Mouse (Mus musculus) embryonic fibroblast, embryonic 13.5 days (primary cell): ENCODE results near the gene Kcnb1.

ENCODE experiments used
- CTCF ChIP-seq: IDR thresholded peaks from 2 replicates; pipeline ENCODE4 v1.5.1; 2011; ENCODE audit warnings: mild to moderate bottlenecking, control low read depth, low read length, moderate library complexity, borderline replicate concordance; ENCODE audit not compliant: insufficient read depth
- POLR2A ChIP-seq: IDR thresholded peaks from 2 replicates; pipeline ENCODE4 v1.6.1; 2011; ENCODE audit warnings: low read depth, mild to moderate bottlenecking, control low read depth, low read length, moderate library complexity

DNA sequence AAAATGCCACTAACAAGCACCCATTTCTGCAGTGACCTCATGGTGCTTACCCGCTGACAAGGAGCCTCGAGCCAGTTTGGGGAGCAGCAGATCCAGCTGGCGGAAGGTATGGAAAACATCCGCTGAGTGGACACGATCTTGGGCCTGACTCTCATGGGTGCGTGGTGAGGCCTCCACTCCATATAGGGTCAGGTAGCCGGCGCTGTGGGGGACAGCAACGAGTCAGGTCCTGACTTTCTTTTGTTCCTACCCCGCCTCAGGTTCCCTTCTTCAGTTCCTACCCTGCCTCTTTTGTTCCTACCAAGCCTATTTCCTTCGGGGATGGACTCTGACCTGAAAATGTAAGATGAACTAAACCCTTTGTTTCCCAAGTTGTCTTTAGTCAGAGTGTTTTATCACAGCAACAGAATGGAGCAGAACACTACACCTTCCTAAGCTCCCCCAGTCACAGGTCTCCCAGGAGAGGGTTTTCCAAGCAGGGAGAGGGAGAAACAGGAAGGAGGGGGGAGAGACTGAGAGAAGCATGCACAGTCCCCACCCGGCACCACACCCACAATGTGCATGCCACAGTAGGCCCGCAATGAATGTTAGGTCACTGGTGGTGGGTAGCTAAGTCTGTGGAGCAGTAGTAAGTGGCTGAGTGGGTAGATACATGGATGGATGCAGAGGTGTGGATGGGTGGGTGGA lies 31.3 kb upstream of the Kcnb1 start:
- TF ChIP-seq POLR2A (no peak), CTCF (no peak)
